Mouse (Mus musculus) lung, adult 2 months (tissue): Measurements from ENCODE around the gene Abca7.

Experiments
- CTCF ChIP-seq: fragments of 200-500 bp; IDR thresholded peaks from 2 replicates; pipeline ENCODE4 v1.5.1; 2011; ENCODE audit warnings: mild to moderate bottlenecking, low read length, control low read depth; ENCODE audit not compliant: insufficient read depth
- POLR2A ChIP-seq: fragments of 200-500 bp; IDR thresholded peaks from 2 replicates; pipeline ENCODE4 v1.6.1; 2011; ENCODE audit warnings: low read depth, mild to moderate bottlenecking, control low read depth, low read length, borderline replicate concordance; ENCODE audit errors: extremely low read depth

GRCm38 (mm10) chr10:80063877-80064650 lies 67.8 kb downstream of the Abca7 start:
- no peak for TF ChIP-seq POLR2A
- TF ChIP-seq CTCF = no peak
